Mouse (Mus musculus): Measurements from ENCODE around the gene Kctd18.
A peak's percentile ranks its signal among the peaks of the same experiment; 100 is the strongest.

Kctd18 gene

DNA sequence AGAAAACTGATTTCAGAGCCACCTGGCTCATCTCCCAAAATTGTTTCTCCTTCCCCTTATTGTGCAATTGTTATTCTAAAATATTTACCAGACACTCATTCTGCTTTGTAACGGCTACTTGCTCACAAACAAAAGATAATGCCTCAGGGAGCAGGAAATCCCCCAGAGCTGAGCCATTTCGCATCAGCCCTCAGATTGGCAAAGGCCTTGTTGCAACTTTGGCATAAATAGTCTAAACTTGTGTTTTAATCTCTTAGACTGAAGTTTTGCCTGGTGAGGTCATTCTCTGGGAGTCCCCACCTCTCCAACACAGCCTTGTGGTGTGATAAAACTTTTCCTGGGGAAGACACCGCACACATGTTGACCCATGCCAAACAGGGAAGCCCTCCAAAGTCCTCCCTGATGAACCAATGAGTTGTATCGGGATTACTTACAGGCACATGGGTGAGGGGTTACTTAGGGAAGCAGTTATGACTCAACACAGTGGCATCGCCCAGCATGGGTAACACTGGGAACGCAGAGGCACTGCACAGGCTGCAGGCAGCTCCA, 29.6 kb downstream of the Kctd18 start:
- DNase-seq: no peak

DNA sequence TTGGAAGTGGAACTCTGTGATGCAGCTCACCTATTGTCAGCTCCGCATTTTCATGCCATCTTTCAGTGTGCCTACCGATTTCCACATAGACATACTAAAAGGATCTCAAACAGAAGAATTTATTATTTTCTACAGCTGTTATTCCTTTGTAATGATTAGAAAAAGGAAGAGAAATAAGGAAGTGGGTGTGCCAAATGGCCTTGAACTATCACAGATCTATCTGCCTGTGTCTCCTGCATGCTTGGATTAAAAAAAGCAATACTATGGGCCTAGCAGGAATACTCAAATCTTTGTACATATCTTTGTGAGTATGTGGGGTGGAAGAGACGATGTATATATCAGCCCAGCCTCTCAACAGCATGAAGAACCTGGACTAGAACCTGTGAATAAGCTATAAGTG, 41.9 kb downstream of the Kctd18 start:
- DNase-seq: no peak

DNA sequence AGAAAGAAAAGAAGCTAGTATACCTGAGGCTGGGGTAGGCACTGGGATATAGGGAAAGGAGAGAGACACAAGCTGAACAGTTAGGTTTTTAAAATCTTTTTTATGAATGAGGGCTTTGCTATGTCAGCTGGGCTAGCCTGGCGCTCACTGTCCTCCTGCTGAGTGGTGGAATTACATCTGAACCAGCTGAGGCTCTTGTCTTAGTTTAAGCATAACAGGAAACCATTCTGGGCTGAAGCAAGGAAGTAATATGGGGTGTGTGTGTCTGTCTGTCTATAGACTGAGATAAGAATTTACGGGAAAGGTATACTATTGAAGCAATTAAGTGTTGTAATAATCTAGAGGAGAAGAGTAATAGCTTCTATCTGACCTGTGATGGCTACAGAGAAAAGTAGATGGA, 47.2 kb downstream of the Kctd18 start:
- no peak for DNase-seq

DNA sequence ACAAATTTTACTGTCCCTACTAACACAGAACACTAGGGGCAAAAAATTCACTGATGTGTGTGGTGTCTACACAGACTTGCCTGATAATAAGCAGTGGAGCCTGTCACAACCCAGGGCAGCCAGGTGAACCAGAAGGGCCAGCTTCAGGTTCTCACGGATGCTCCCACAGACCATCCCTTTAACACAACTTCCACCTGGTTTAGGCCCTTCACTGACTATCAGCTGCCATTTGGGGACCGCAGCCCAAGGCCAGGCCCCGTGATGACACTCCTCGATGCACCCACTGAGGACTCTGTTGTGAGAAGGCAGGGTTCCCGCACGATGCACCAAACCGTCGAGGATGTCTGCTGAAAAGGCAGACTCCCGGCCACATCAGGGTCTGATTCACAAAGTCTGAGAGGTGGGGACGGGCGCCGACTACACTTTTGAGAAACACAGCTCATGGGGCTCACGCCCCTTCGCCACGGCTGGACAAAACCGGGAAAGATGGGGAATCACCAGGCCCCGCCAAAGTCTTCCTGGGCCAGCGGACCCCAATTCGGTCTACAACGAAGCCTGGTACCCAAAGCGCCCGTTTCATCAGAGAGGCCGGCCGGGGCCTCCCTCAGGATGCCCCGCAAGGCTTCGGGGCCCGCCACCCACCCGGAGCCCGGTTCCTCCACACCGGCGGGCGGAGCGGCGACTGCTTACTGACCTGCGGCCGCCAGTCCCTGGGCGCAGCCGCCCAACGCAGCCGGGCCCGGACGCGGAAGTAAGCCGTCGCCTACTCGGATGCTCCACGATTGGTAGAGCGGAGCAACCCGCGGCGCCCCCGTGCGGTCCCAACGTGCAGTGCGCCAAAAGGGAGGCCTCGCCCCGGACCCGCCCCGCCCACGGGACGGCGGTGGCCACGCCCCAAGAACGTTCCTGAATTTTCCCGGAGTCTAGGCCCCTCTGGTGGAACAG, 49.2 kb downstream of the Kctd18 start:
- peak; percentile 98 to 99 for DNase-seq

DNA sequence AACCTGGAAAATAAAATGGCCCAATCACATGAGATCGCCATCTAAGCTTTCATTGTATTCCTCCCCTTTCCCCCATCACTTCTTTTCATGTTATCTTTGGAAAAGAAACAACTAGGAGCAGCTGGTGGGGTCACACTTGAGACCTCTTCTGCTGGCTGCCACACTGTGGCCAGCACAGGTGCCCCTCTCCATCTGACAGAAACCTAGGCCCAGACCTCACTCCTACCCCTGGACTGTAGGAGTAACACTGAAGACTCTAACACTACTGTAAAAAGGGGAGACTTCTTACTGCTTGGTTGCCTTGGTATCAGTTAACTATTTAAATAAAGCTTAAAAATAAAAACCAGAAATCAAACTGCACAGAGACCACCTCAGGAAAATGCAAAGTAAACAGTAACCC, 63.0 kb downstream of the Kctd18 start:
- DNase-seq: no peak

DNA sequence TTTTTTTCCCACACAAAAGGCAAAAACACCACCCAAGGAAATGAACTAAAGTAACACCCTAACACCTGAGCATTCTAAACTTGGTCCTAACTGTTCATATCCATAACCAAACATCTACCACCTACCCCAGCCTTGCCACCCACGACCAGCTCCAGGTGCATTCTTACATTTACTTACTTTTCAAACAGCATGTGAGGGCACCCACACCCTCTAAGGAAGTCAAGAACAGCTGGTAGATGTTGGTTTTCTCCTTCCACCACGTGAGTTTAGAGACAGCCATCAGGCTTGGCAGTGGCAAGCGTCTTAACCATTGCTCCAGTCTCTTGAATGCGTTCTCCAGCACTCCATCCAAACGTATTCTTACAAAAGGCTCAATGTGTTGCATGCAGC, 64.4 kb downstream of the Kctd18 start:
- DNase-seq: no peak

DNA sequence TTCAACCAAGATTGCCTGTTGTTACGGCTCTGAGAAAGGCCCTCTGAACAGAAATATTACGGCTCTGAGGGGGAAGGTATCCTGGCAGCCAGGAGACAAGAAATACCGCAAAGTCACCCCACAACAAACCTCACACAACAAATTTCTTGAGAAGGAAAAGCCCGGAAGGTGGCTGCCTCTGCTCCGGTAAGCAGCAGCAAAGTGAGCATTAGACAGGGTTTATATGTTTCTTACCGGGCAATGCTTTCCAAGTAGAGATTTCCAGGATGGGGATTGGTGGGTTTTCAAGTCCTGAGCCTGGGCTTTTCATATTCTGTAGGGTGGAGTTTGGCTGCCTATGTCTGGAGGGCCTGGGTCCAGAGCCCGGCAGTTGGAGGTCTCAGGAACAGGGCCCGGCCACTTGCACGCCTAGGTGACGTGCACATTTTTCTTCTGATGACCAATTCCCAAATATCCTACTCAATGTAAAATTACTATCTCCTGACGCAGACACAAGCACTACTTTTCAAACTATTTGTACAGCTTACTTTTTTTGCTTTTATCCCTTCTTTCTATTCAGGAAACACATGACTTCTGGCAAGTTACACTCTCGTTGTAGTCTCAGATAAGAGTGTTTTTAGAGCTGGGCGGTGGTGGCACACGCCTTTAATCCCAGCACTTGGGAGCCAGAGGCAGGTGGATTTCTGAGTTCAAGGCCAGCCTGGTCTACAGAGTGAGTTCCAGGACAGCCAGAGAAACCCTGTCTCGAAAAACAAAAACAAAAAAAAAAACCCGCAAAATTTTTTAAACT, 65.0 kb downstream of the Kctd18 start:
- no peak for DNase-seq

DNA sequence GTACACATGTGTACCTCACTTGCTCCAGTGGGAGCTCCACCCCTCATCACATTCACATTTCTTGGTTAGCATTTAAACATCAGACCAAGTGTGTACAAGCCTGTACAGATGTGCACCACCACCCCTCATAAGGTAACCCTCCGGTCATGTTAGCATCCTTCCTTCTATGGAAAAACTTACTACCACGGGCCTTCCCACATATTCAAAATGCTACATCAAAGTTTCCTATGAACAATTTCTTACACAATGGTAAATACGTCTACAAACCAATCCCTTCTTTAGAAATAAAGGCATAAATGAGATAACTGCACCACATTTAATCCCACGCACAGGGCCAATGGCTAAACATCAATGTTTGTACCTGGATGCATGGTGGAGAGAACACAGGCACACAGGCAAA, 66.2 kb downstream of the Kctd18 start:
- no peak for DNase-seq

DNA sequence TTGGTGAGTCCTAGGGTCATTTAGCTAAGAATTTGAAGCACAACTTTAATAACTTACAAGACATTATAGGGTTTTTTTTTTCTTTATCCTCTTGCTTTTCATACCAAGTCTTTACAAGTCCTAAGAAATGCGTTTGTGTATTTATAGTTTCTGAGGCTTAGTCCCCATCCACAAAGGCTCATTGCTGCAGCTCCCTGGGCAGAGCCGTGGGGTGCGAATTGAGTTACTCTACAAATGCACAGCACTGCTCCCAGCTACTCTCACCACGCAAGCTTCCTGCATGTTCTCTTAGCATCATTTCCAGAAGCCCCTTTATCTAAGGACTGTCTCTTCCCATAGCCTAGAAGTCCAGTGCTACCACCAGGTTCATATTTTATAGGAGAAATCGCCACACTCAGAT, 69.0 kb downstream of the Kctd18 start:
- DNase-seq: no peak

DNA sequence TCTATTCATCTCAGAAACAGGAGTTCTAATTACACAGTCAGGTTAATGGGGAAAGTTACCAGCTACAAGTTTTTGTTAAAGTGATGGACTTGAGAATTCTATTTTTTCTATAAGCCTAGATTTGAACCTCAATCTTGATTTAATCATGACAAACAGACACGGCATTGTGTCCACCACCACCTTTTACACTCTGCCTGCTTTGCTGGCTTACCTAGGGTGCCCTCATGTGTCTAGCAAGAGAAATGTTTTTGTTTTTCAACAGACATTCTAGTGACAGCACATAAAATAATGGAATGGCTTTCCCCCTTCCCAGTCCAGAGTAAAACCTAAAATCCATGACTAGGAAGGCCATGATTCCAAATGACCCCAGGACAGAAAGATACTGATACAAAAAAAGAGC, 69.6 kb downstream of the Kctd18 start:
- peak; percentile 21 to 37 for DNase-seq

DNA sequence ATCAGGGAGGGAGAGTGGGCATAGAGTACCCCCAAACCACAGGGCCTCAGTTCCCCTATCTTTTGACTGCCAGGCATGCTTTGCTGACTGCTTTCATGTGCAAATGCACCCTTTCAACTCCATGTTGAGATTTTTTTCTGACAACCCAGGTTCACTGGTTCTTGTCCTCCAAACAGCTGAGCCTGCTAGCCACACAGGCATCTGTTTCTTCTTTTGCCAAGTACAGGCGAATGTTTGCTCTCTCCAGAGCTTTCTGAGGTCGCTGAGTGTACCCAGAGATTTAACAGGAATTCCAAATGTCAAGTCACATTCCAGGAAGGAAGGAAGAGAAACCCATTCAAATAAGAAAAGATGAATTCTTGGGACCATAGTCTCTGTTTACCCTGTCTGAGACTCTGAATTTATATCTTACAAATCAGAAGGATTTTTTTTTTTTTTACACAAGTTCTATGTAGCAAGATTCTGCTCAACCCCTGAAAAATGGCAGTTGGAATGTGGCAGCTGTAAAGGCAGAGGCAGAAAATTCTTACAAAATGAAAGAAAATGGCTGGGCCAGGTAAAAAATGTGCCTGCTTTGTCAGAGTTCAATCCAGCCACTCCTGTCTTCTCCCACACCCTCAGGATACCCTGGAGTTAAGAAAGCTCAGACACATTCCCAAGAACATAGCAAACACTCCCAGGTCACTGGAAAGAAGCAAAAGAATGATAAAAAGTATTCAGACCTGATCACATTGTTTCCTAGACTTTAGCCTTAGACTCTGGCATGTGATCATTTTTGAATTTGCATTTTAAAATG, 71.0 kb downstream of the Kctd18 start:
- no peak for DNase-seq

DNA sequence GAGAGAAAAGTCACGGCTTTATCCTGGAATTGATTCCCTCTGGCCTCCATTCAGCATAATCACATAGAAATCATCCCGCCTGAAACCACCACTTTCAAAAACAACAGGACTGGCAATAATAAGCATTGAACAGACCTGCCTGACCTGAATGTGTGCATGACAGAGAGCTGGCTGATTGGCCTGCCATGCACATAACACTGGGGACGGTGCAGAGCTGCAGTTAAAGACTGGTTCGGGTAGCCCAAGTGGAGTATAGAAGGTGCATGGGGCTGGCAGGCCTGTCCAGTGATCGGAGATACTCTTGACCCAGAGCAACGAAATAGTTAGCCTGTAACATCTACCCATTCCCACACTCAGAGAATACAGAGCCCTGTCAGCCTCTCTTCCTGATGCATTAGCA, 76.5 kb downstream of the Kctd18 start:
- DNase-seq: no peak

DNA sequence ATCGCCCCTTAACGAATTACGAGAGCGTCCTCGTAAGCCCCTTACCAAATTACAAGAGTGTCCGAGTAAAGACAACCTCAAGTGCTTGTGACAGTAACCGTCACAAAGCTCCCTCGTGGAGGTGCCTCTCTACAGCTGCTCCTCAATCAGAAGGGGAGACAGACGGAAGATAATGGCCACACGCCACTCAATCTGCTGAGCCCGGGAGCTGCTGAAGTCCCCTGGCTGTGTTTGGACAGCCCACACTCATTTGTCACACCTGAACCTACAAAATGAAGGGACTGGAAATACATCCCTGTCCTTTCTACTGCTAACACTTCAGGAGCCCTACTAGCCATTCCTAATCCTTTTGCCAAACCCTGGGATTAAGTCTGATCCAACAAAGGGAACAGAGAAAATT, 77.0 kb downstream of the Kctd18 start:
- DNase-seq: no peak

DNA sequence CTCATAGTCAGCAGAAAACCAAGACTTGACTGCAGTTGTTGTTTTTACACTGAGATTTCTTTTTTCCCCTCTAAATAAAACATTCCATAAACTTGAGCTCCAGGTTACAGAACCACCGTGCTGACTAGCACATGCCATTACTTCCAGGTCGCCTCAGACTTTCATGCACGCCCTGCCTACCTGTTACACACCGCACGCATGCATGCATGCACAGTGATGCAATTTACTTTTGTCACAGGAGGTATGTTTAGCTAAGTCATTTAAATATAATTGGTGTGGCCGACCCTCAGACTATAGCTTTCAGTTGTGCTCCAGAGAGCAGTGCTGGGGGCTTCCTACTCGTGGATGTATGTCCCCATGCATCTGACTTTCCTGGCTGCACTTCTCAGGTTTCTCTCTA, 77.7 kb downstream of the Kctd18 start:
- no peak for DNase-seq

DNA sequence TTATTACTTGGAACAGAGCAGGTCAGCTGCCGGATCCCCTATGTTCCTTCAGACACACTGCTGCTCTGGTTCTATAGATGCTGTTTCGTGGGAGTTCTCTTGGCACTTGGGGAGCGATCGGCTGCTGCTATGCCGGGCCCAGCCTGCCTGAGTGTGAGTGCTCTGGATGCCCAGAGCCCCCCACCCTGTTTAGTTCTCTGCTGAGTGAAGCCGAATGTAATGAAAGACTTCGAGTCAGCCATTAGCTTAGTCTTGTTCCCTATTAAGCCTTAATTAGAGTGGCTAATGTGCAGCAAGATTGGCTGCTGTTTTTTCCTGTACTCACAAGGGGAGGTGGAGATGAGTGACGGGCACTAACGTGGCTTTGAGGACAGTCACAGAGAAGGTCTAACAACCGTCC, 78.1 kb downstream of the Kctd18 start:
- peak in 1 of 2 experiments; percentile 10 for DNase-seq

DNA sequence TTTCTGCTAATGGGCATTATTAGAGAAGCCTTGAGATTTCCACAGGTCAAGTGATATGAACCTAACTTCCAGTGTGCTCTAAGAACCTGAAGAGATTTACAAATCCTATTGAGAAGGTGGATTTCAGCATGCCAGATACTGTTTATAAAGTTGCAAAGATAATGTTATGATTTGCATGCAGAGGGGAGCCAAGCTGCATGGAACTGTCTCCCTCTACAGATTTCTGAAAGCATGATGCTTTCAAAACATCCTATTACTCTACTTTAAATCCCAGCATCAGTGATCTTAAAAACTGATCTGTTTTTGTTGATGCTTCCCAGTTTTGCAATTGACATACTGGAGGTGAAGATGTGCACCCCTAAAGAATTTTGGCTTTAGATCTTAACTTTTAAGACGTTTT, 84.5 kb downstream of the Kctd18 start:
- DNase-seq: no peak

DNA sequence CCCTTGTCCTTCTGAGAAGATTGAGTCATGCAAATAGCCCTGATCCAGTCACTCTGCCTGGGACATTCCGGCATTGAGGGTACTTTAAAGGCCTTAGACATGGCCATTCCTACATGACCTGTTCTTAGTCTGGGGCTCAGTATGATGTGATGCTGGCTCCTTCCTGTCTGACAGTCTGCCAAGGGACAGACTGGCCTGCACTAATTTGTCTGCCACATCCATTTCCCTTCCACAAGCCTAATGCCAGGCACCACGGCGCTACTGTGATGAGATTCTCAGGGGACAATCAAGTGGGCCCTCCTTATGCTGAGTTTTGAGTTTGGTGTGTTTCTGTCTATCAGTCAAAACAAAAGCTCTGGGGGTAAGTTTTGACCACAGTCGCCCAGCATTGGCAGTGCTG, 100.2 kb downstream of the Kctd18 start:
- DNase-seq: no peak

DNA sequence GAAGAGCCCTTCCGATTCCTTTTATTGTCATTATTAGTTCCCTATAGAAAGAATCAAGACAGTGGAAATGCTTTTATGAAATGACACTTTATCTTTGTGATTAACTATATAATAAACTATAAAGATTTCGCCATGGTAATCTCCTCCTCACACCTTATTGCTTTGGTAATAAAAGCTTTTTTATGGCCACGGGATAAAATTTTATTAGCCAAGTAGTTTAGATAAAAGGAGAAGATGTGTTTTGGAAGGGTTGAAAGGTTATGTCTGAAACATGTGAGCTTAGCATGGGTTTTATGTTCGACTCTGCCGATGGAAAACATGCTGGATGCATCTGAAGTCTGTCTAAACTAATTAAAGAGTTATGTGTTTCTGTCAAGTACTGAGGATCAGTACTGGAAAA, 101.4 kb downstream of the Kctd18 start:
- no peak for DNase-seq

DNA sequence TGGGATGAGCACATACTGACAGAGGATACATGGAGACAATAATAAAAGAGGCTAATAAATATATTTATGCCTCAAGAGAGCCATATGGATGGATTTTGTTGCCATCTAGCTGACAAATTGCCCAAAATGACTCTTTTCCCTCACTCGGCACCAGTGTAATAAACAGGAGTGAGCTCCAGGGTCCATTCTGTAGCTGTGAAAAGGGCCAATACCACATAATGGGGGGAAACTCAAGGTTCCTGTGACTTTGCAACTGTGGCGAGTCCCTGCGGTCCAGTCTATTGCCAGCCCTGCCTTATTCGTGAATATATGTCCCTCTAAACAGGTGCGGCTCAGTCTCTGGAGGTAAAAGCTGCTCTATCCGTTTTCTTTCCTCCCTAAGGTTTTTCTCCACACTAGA, 107.2 kb downstream of the Kctd18 start:
- DNase-seq: no peak

DNA sequence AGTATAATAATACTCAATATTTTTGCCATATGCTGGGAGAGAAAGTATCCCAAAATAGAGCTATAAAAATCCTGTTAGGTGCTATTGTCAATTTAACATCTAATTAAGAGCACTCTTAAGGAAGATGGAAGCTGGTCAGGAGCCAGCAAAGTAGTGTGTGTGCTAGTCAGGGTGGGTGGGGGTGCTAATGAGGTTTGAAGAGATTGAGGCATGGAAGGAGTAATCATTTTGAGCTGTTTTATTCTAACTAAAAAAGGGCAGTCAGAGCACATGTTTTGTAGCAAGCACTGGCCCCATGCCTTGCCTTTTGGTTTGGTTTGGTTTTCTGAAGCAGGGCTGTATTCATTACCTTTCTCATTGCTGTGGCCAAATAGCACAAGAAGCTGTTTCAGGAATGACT, 112.4 kb downstream of the Kctd18 start:
- peak; percentile 37 to 50 for DNase-seq

DNA sequence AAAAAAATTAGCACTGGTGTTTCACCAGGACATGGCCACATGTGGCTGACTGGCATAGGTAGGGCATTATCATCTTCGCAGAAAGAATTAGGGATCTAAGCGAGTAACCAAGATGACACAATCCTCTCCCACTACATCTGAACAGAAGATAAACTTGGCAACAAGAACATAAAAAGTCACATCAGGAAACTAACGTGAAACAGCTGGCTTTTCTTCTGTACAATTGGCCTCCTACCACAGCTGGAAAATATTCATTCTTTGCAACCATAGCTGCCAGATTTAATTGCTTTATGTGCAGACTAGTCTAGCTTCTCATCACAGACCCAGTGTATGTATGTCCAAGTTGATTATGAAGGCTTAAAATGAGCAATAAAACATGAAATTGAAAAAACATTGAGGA, 112.8 kb downstream of the Kctd18 start:
- DNase-seq: peak in 1 of 2 experiments; percentile 11
